Mouse (Mus musculus) thymus, adult 2 months (tissue): ENCODE data around the gene Cxcl5. TPM values are rescaled to one million over a fixed set of nuclear protein-coding genes. Genes with fewer than 3 reads are reported as not detected.

ENCODE experiments used
- DNase-seq: peaks from one replicate; pipeline ENCODE4 v3.0.0; 2021
- H3K27ac ChIP-seq: fragments of 200-500 bp; 2 replicates; pipeline ENCODE4 v1.5.1; 2012; ENCODE audit warnings: low read length, control low read depth; ENCODE audit not compliant: control insufficient read depth, insufficient read depth
- H3K27me3 ChIP-seq: fragments of 200-500 bp; 2 replicates; pipeline ENCODE4 v1.6.1; 2012; ENCODE audit warnings: mild to moderate bottlenecking, low read length, moderate library complexity, mixed read lengths; ENCODE audit not compliant: control insufficient read depth, insufficient read depth
- H3K36me3 ChIP-seq: fragments of 200-500 bp; 2 replicates; pipeline ENCODE4 v1.6.1; 2012; ENCODE audit warnings: mild to moderate bottlenecking, low read length, moderate library complexity; ENCODE audit not compliant: control insufficient read depth, insufficient read depth
- H3K4me1 ChIP-seq: fragments of 200-500 bp; replicated peaks from 2 replicates; pipeline ENCODE4 v1.6.1; 2012; ENCODE audit warnings: low read length; ENCODE audit not compliant: control insufficient read depth, insufficient read depth
- H3K4me3 ChIP-seq: fragments of 200-500 bp; 2 replicates; pipeline ENCODE4 v1.5.1; 2012; ENCODE audit warnings: mild to moderate bottlenecking, low read length, control low read depth, moderate library complexity; ENCODE audit not compliant: control insufficient read depth, insufficient read depth
- CTCF ChIP-seq: fragments of 200-500 bp; IDR thresholded peaks from 2 replicates; pipeline ENCODE4 v1.5.1; 2012; ENCODE audit warnings: mild to moderate bottlenecking, control low read depth, low read length, moderate library complexity, borderline replicate concordance; ENCODE audit not compliant: control insufficient read depth, poor library complexity, insufficient read depth; ENCODE audit errors: extremely low read depth
- POLR2A ChIP-seq: fragments of 200-500 bp; IDR thresholded peaks from 2 replicates; pipeline ENCODE4 v1.6.1; 2012; ENCODE audit warnings: mild to moderate bottlenecking, low read length, control low read depth, moderate library complexity; ENCODE audit not compliant: control insufficient read depth, poor library complexity, insufficient read depth; ENCODE audit errors: extremely low read depth
- WGBS: fragments of 180-500 bp; shearing (Covaris S2); methylation state at CpG from one replicate; pipeline ENCODE4 v1.1.7; 2018; 5-methylcytosine and 5-hydroxymethylcytosine counted together
- polyA plus RNA-seq: library from polyadenylated mRNA; depleted of rRNA; stranded (reverse); fragments of >200 nt; gene quantifications from 2 replicates; pipeline ENCODE4 v1.2.3, GENCODE M21; 2012

The Cxcl5 gene
- polyA plus RNA-seq, 1 experiment, result 0.92 TPM

GRCm38 (mm10) chr5:90763912-90764665 is 4.9 kb downstream of the Cxcl5 start:
- 92% methylated on average over 12 of the region's 12 CpGs for WGBS
- H3K4me1 ChIP-seq, result no peaks in the 10 kb centered on the region

GRCm38 (mm10) chr5:90765821-90766606 is 6.9 kb downstream of the Cxcl5 start:
- Histone ChIP-seq H3K4me3 (no peak overlapping the region), H3K36me3 (no peaks in the 10 kb centered on the region), H3K27ac (no peak overlapping the region), H3K4me1 (no peaks in the 10 kb centered on the region), H3K27me3 (no peaks in the 10 kb centered on the region)
- TF ChIP-seq POLR2A (no peak), CTCF (no peak)
- 89% methylated on average over 8 of the region's 8 CpGs for WGBS
- no peak for DNase-seq

More at GRCm38 (mm10) chr5:90763912-90764665, 4.9 kb downstream of the Cxcl5 start:
- no peak for TF ChIP-seq CTCF
- TF ChIP-seq POLR2A, result no peak
- H3K36me3 ChIP-seq, result no peaks in the 10 kb centered on the region
- no peaks in the 10 kb centered on the region for H3K27me3 ChIP-seq
- no peak overlapping the region for H3K27ac ChIP-seq
- DNase-seq, result no peak
- H3K4me3 ChIP-seq, result no peak overlapping the region

GRCm38 (mm10) chr5:90768218-90768617 is 9.1 kb downstream of the Cxcl5 start, which contains the start of gene Ppbp:
Gene Ppbp, plus strand, starts transcription at chr5:90768518.
- no peaks in the 10 kb centered on the region for H3K36me3 ChIP-seq
- no peak within 1 kb of the TSS for H3K4me3 ChIP-seq
- H3K4me1 ChIP-seq, result 0 out of 2 replicates have a peak, but pooled peaks cover 2% of the 10 kb centered on the region
- H3K27ac ChIP-seq, result no peak within 1 kb of the TSS
- TF ChIP-seq POLR2A (no peak), CTCF (no peak)
- DNase-seq, result no peak
- no peaks in the 10 kb centered on the region for H3K27me3 ChIP-seq
- 33% methylated on average over 3 of the region's 3 CpGs for WGBS

GRCm38 (mm10) chr5:90771369-90771768 is 12.2 kb downstream of the Cxcl5 start:
- H3K27me3 ChIP-seq, result no peaks in the 10 kb centered on the region
- 0 out of 2 replicates have a peak, but pooled peaks cover 2% of the 10 kb centered on the region for H3K4me1 ChIP-seq
- no peak overlapping the region for H3K4me3 ChIP-seq
- DNase-seq, result no peak
- TF ChIP-seq CTCF (no peak), POLR2A (no peak)
- H3K27ac ChIP-seq, result no peak overlapping the region
- WGBS, result 38% methylated on average over 3 of the region's 3 CpGs
- no peaks in the 10 kb centered on the region for H3K36me3 ChIP-seq

- Histone ChIP-seq H3K36me3 (no peaks in the 10 kb centered on the region), H3K27ac (no peak within 1 kb of the TSS), H3K27me3 (no peaks in the 10 kb centered on the region), H3K4me1 (0 out of 2 replicates have a peak, but pooled peaks cover 2% of the 10 kb centered on the region), H3K4me3 (no peak within 1 kb of the TSS)
- WGBS, result 14% methylated on average over 16 of the region's 16 CpGs
- no peak for TF ChIP-seq POLR2A
- no peak for TF ChIP-seq CTCF
- DNase-seq, result no peak
Observed at GRCm38 (mm10) chr5:90771880-90772653, 12.9 kb downstream of the Cxcl5 start, which contains the start of gene Pf4. Gene Pf4, plus strand, starts transcription at chr5:90772435.

- no peak overlapping the region for H3K27ac ChIP-seq
- 18% methylated on average over 5 of the region's 5 CpGs for WGBS
- no peaks in the 10 kb centered on the region for H3K36me3 ChIP-seq
- no peak overlapping the region for H3K4me3 ChIP-seq
- no peak for TF ChIP-seq CTCF
- H3K27me3 ChIP-seq, result no peaks in the 10 kb centered on the region
- no peak for DNase-seq
- H3K4me1 ChIP-seq, result 0 out of 2 replicates have a peak, but pooled peaks cover 2% of the 10 kb centered on the region
Observed at GRCm38 (mm10) chr5:90775562-90775961, 16.4 kb downstream of the Cxcl5 start.
